Mouse (Mus musculus) C3H10T1/2 (cell line): ENCODE measurements around the gene Arl4c. TPM values are rescaled to one million over a fixed set of nuclear protein-coding genes. Genes with fewer than 3 reads are reported as not detected.

Source experiments
- polyA plus RNA-seq, 2 experiments: library from polyadenylated mRNA; unstranded; fragments of >200 nt; fragmentation: generic; extraction: Trizol; gene quantifications; one replicate each; pipeline ENCODE4 v1.2.1; 2012; ENCODE audit warnings: missing spikeins in 2 of 2

Gene Arl4c
- polyA plus RNA-seq, result 10 to 100 TPM; 10.3 to 16.5 TPM

GRCm38 (mm10) chr1:88701870-88702661, at the start of gene Arl4c:
Arl4c (minus strand) TSS chr1:88702221.

Other genes starting within 250 kb of the Arl4c start
- under 1 TPM in 1 of 2 experiments, not detected in 1; 0.06 TPM for gene Glrp1, start 192.2 kb downstream of the Arl4c start, polyA plus RNA-seq